In genomic region chr7:137321141-137321813, GRCm38 (mm10) we compare ENCODE assay signal across 8 mouse cellular contexts. TPM values are rescaled to one million over a fixed set of nuclear protein-coding genes. Genes with fewer than 3 reads are reported as not detected.
DNase-seq lines count a peak whose midpoint lies in the region; ATAC-seq lines count a peak whose summit lies in the region.

No protein-coding gene starts in this region.

- peaks cover 97% of the 10 kb centered on the region for H3K27me3 ChIP-seq in kidney, embryonic 15.5 days
- peaks cover 91% of the 10 kb centered on the region for H3K27me3 ChIP-seq in stomach, embryonic 15.5 days (replicated peaks)

- H3K4me2 ChIP-seq in kidney, embryonic 15.5 days: peak overlapping the region; percentile 66
- H3K4me2 ChIP-seq in stomach, embryonic 15.5 days: peak overlapping the region; percentile 70

- ATAC-seq in kidney, embryonic 15.5 days (replicated peaks; ENCODE audit: low FRiP score): peak; percentile 41; the same call in 1 of the 2 replicates
- ATAC-seq in stomach, embryonic 15.5 days (ENCODE audit: insufficient read depth, low FRiP score, low read depth): peak; percentile 51; the same call in 1 of the 2 replicates

- no peaks in the 10 kb centered on the region for H3K36me3 ChIP-seq in kidney, embryonic 15.5 days
- no peaks in the 10 kb centered on the region for H3K36me3 ChIP-seq in stomach, embryonic 15.5 days

- no peak overlapping the region for H3K9ac ChIP-seq in kidney, embryonic 15.5 days
- no peak overlapping the region for H3K9ac ChIP-seq in stomach, embryonic 15.5 days

- intact Hi-C loops in gastrocnemius, postnatal 36 days (cut with DNase I): loop anchor here (2.0 to 10.0 kb wide), 7 partner anchors 74 to 1484 kb away; no protein-coding TSS in a partner anchor

- DNase-seq in right cerebral cortex, postnatal 14 days: peak; percentile 46
- DNase-seq in right cerebral cortex, adult 18-20 months: no peak
- DNase-seq in gastrocnemius, postnatal 36 days: peak; percentile 61 to 69
- peak; percentile 76 to 77 for DNase-seq in lung, postnatal 4 days
- DNase-seq in layer of hippocampus, adult 8-10 months (ENCODE audit: low spot score in 2 of 2): no peak

- H3K4me1 ChIP-seq in brown adipose tissue, adult 24 weeks (ENCODE audit: control insufficient read depth, insufficient read depth, insufficient read length, low read length): peaks cover 2% of the 10 kb centered on the region
- peaks cover 55% of the 10 kb centered on the region for H3K4me1 ChIP-seq in kidney, embryonic 15.5 days
- H3K4me1 ChIP-seq in stomach, embryonic 15.5 days: peaks cover 33% of the 10 kb centered on the region

- H3K9me3 ChIP-seq in kidney, embryonic 15.5 days (replicated peaks): no peaks in the 10 kb centered on the region
- H3K9me3 ChIP-seq in stomach, embryonic 15.5 days: no peaks in the 10 kb centered on the region

- H3K27ac ChIP-seq in brown adipose tissue, adult 24 weeks (replicated peaks; ENCODE audit: low read depth, low read length): no peak overlapping the region
- no peak overlapping the region for H3K27ac ChIP-seq in kidney, embryonic 15.5 days
- H3K27ac ChIP-seq in stomach, embryonic 15.5 days: no peak overlapping the region

- WGBS in kidney, embryonic 15.5 days: under 1% methylated on average over 52 of the region's 52 CpGs
- WGBS in stomach, embryonic 15.5 days: under 1% methylated on average over 52 of the region's 52 CpGs

- peak overlapping the region; percentile 48; the same call in 1 of the 2 replicates for H3K4me3 ChIP-seq in brown adipose tissue, adult 24 weeks (ENCODE audit: insufficient read depth, low read depth, low read length)
- peak overlapping the region; percentile 45 for H3K4me3 ChIP-seq in kidney, embryonic 15.5 days (replicated peaks)
- peak overlapping the region; percentile 42; the same call in 1 of the 2 replicates for H3K4me3 ChIP-seq in stomach, embryonic 15.5 days (replicated peaks)

RNA-seq across cellular contexts. Expression of gene Ebf3, which starts 7.0 kb away (rescaled TPM):
- 28.5 and 35.3 TPM in 2 replicates for polyA plus RNA-seq in brown adipose tissue, adult 24 weeks (2012; ENCODE audit: insufficient read depth, insufficient read length, missing spikeins)
- total RNA-seq in gastrocnemius, postnatal 36 days (2021): 1 to 10 TPM; 7.1 to 7.6 TPM
- 1.5 and 1.6 TPM in 2 replicates for polyA plus RNA-seq in kidney, embryonic 15.5 days (2015; fragmentation: Nextera tagmentation; extraction: Ambion mirVana)
- polyA plus RNA-seq in stomach, embryonic 15.5 days (2015; fragmentation: Nextera tagmentation; extraction: Ambion mirVana): 1.5 TPM in 2 replicates
- total RNA-seq in layer of hippocampus, adult 8-10 months (2022): 1 to 10 TPM in 3 of 4 experiments, under 1 TPM in 1; 0.59 to 1.9 (median 1.3) TPM

Comparison
In these comparisons a context has a peak if more than half of its experiments do, and no peak if none do; other contexts are left out.
1. DNase-seq: peak in right cerebral cortex, postnatal 14 days (single experiment), gastrocnemius, postnatal 36 days (2 of 2) and lung, postnatal 4 days (2 of 2); none in right cerebral cortex, adult 18-20 months (single experiment) and layer of hippocampus, adult 8-10 months (0 of 2).
2. RNA of gene Ebf3, which starts 7.0 kb away (polyA plus RNA-seq): 28.5 to 35.3 TPM in brown adipose tissue, adult 24 weeks; 1.5 to 1.6 TPM in kidney, embryonic 15.5 days and 1.5 TPM in stomach, embryonic 15.5 days; every median in the first group is over 10 times any median in the second.
3. Peak in every context shown above with its lines, with median percentiles within 50 percentile points of each other: H3K4me3 ChIP-seq.